Mouse (Mus musculus) embryonic facial prominence, embryonic 13.5 days (tissue): ENCODE data around the gene Dapl1. TPM values are rescaled to one million over a fixed set of nuclear protein-coding genes. Genes with fewer than 3 reads are reported as not detected.
A peak's percentile ranks its signal among the peaks of the same experiment; 100 is the strongest.

ENCODE experiments used
- ATAC-seq: fragments of 200-750 bp; cut with Nextera tagmentation; 2 replicates; pipeline ENCODE4 v1.8.0; 2017; ENCODE audit warnings: low read depth; ENCODE audit not compliant: insufficient number of reproducible peaks, insufficient read depth, low FRiP score, low TSS enrichment
- H3K27ac ChIP-seq: fragments of 300-500 bp; sonication (generic); 2 replicates; pipeline ENCODE4 v1.5.1; 2015; ENCODE audit warnings: moderate library complexity, mild to moderate bottlenecking, inconsistent platforms
- H3K27me3 ChIP-seq: fragments of 300-500 bp; sonication (generic); 2 replicates; pipeline ENCODE4 v1.6.1; 2015; ENCODE audit warnings: mild to moderate bottlenecking, inconsistent platforms
- H3K36me3 ChIP-seq: fragments of 300-500 bp; sonication (generic); 2 replicates; pipeline ENCODE4 v1.6.1; 2015; ENCODE audit warnings: mild to moderate bottlenecking, inconsistent platforms
- H3K4me1 ChIP-seq: fragments of 300-500 bp; sonication (generic); 2 replicates; pipeline ENCODE4 v1.6.1; 2015; ENCODE audit warnings: inconsistent platforms
- H3K4me2 ChIP-seq: fragments of 300-500 bp; sonication (generic); 2 replicates; pipeline ENCODE4 v1.6.1; 2015; ENCODE audit warnings: moderate library complexity, mild to moderate bottlenecking, inconsistent platforms
- H3K4me3 ChIP-seq: fragments of 300-500 bp; sonication (generic); 2 replicates; pipeline ENCODE4 v1.5.1; 2015; ENCODE audit warnings: mild to moderate bottlenecking, inconsistent platforms
- H3K9ac ChIP-seq: fragments of 300-500 bp; sonication (generic); 2 replicates; pipeline ENCODE4 v1.6.1; 2015; ENCODE audit warnings: mild to moderate bottlenecking, inconsistent platforms
- H3K9me3 ChIP-seq: fragments of 300-500 bp; sonication (generic); 2 replicates; pipeline ENCODE4 v1.6.1; 2016; ENCODE audit warnings: inconsistent platforms
- WGBS: fragments of 180-500 bp; shearing (Covaris S2); methylation state at CpG from one replicate; pipeline ENCODE4 v1.1.7; 2015; ENCODE audit warnings: mixed read lengths; 5-methylcytosine and 5-hydroxymethylcytosine counted together
- polyA plus RNA-seq: library from polyadenylated mRNA; unstranded; fragments of >200 nt; fragmentation: Nextera tagmentation; extraction: Ambion mirVana; gene quantifications from 2 replicates; pipeline ENCODE4 v1.2.1, GENCODE M21; 2015

Gene Dapl1
- polyA plus RNA-seq, 1 experiment from 2014 or later: 15.9 TPM

- no peak overlapping the region for H3K4me3 ChIP-seq
- no peak overlapping the region for H3K9ac ChIP-seq
- H3K9me3 ChIP-seq: no peaks in the 10 kb centered on the region
- H3K36me3 ChIP-seq: no peaks in the 10 kb centered on the region
- 21% methylated on average over 11 of the region's 11 CpGs for WGBS
- H3K4me2 ChIP-seq: no peak overlapping the region
- no peaks in the 10 kb centered on the region for H3K27me3 ChIP-seq
- no peak for ATAC-seq
- no peak overlapping the region for H3K27ac ChIP-seq
- peaks cover 25% of the 10 kb centered on the region for H3K4me1 ChIP-seq
Observed at GRCm38 (mm10) chr2:59541121-59541887, 56.9 kb downstream of the Dapl1 start.

DNA sequence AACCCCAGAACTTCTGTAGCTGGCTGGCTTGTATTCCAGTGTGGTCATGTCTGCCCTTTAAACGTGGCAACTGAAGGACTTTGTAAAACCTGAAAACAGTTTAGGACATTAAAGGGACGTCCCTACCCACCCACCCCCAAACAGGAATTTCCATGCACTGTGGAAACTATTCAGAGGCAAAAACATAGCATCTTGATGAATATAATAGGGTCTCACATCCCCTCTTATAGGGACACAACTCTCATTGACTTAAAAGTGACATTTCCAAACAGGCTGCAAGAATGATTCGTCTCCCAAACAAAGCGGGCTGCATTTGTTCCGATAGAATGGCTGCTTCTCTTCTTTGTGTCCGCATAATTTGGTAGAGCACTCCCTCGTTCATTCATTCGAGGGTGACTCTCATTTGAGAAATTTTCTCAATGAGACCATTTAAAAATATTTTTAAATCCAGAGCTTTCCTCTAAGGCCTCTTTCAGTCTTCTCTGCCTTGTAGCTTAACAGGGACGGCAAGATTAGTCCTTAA, 59.2 kb downstream of the Dapl1 start:
- H3K27ac ChIP-seq: no peak overlapping the region
- no peaks in the 10 kb centered on the region for H3K27me3 ChIP-seq
- no peaks in the 10 kb centered on the region for H3K9me3 ChIP-seq
- WGBS: 56% methylated on average over 9 of the region's 9 CpGs
- H3K4me2 ChIP-seq: no peak overlapping the region
- no peaks in the 10 kb centered on the region for H3K36me3 ChIP-seq
- H3K9ac ChIP-seq: no peak overlapping the region
- H3K4me1 ChIP-seq: peaks cover 19% of the 10 kb centered on the region
- no peak overlapping the region for H3K4me3 ChIP-seq
- no peak for ATAC-seq

DNA sequence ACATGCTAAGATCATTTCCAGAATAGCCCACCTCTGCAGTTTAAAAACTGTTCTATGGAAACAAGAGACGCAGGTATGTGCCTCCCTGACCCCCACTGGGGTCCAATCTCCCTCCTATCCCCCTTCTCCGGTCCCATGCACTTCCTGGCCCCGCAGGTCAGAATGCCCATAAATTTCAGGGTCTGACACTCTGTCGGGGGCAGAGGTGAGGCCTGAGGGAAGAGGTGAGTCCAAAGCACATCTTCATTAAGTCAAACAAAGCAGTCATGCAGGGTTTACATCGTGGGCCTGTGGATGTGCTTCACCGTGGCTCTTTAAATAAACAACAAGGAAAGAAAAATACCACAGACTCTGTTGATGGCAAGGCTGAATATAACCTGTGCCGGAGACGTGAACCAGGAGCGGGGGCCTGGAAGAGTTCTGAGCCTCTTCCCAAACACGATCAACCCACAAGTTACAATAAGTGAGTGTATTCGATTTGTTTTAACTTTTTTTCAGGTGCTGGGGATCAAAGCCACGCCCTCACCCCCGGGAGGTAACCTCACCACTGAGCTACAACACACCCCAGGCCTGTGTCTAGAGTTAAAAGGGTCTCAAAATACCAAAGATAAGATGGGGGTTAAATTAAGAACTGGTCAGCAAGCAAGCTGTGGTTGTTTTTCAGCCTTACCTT, 59.9 kb downstream of the Dapl1 start:
- Histone ChIP-seq H3K27ac (peak overlapping the region; percentile 22; the same call in 1 of the 2 replicates), H3K9me3 (no peaks in the 10 kb centered on the region)

GRCm38 (mm10) chr2:59545001-59545400, 60.5 kb downstream of the Dapl1 start:
- H3K27ac ChIP-seq: no peak overlapping the region
- no peak overlapping the region for H3K9ac ChIP-seq
- 29% methylated on average over 7 of the region's 7 CpGs for WGBS
- H3K9me3 ChIP-seq: no peaks in the 10 kb centered on the region
- no peak for ATAC-seq
- no peak overlapping the region for H3K4me2 ChIP-seq
- H3K36me3 ChIP-seq: no peaks in the 10 kb centered on the region
- no peaks in the 10 kb centered on the region for H3K27me3 ChIP-seq
- peaks cover 19% of the 10 kb centered on the region for H3K4me1 ChIP-seq
- no peak overlapping the region for H3K4me3 ChIP-seq

More for the DNA sequence above, 59.9 kb downstream of the Dapl1 start:
- Histone ChIP-seq H3K36me3 (no peaks in the 10 kb centered on the region), H3K4me2 (no peak overlapping the region), H3K9ac (no peak overlapping the region), H3K4me1 (peaks cover 19% of the 10 kb centered on the region), H3K27me3 (no peaks in the 10 kb centered on the region), H3K4me3 (no peak overlapping the region)
- 22% methylated on average over 13 of the region's 13 CpGs for WGBS
- no peak for ATAC-seq

- Histone ChIP-seq H3K9me3 (no peaks in the 10 kb centered on the region), H3K9ac (no peak overlapping the region), H3K27me3 (no peaks in the 10 kb centered on the region), H3K27ac (no peak overlapping the region), H3K4me1 (peaks cover 16% of the 10 kb centered on the region), H3K4me2 (no peak overlapping the region), H3K36me3 (no peaks in the 10 kb centered on the region), H3K4me3 (no peak overlapping the region)
- no peak for ATAC-seq
- 91% methylated on average over 8 of the region's 8 CpGs for WGBS
Observed at GRCm38 (mm10) chr2:59547369-59548099, 63.1 kb downstream of the Dapl1 start.

GRCm38 (mm10) chr2:59552784-59553183, 68.3 kb downstream of the Dapl1 start:
- Histone ChIP-seq H3K27me3 (no peaks in the 10 kb centered on the region; the same call in 1 of the 2 replicates), H3K9me3 (no peaks in the 10 kb centered on the region), H3K4me2 (no peak overlapping the region), H3K27ac (no peak overlapping the region), H3K36me3 (no peaks in the 10 kb centered on the region), H3K9ac (no peak overlapping the region), H3K4me1 (peaks cover 9% of the 10 kb centered on the region), H3K4me3 (no peak overlapping the region)
- ATAC-seq: no peak
- WGBS: 58% methylated on average over 1 of the region's 1 CpGs

- Histone ChIP-seq H3K27me3 (no peaks in the 10 kb centered on the region; the same call in 1 of the 2 replicates), H3K9ac (no peak overlapping the region), H3K27ac (no peak overlapping the region), H3K4me2 (no peak overlapping the region), H3K9me3 (no peaks in the 10 kb centered on the region), H3K36me3 (no peaks in the 10 kb centered on the region), H3K4me1 (peaks cover 9% of the 10 kb centered on the region), H3K4me3 (no peak overlapping the region)
- WGBS: 39% methylated on average over 2 of the region's 2 CpGs
- ATAC-seq: no peak
Observed at GRCm38 (mm10) chr2:59554373-59554940, 70.0 kb downstream of the Dapl1 start.

Other genes starting within 250 kb of the Dapl1 start
- 39.4 and 42.6 TPM in 2 replicates for gene Tanc1, start 127.4 kb downstream of the Dapl1 start, polyA plus RNA-seq